Mouse (Mus musculus) ES-Bruce4 (cell line): ENCODE measurements around the gene Cobl. TPM values are rescaled to one million over a fixed set of nuclear protein-coding genes. Genes with fewer than 3 reads are reported as not detected.

Experiments
- H3K27ac ChIP-seq: 2 replicates; pipeline ENCODE4 v1.5.1; 2012; ENCODE audit warnings: low read length, inconsistent platforms; ENCODE audit not compliant: insufficient read depth
- H3K27me3 ChIP-seq: 2 replicates; pipeline ENCODE4 v1.6.1; 2012; ENCODE audit warnings: mild to moderate bottlenecking, low read length, inconsistent platforms; ENCODE audit not compliant: control insufficient read depth, poor library complexity, insufficient read depth, severe bottlenecking
- H3K36me3 ChIP-seq: 2 replicates; pipeline ENCODE4 v1.6.1; 2012; ENCODE audit warnings: inconsistent platforms, mild to moderate bottlenecking, low read length, moderate library complexity; ENCODE audit not compliant: control insufficient read depth, poor library complexity, insufficient read depth, severe bottlenecking
- H3K4me1 ChIP-seq: one replicate; pipeline ENCODE4 v1.8.1; 2011; ENCODE audit warnings: low read length; ENCODE audit not compliant: control insufficient read depth, insufficient read depth
- H3K4me3 ChIP-seq: 2 replicates; pipeline ENCODE4 v1.5.1; 2011; ENCODE audit warnings: low read depth, mild to moderate bottlenecking, low read length
- H3K9ac ChIP-seq: 2 replicates; pipeline ENCODE4 v1.6.1; 2012; ENCODE audit warnings: low read depth, mild to moderate bottlenecking, inconsistent platforms; ENCODE audit not compliant: poor library complexity, severe bottlenecking
- H3K9me3 ChIP-seq: replicated peaks from 2 replicates; pipeline ENCODE4 v1.6.1; 2012; ENCODE audit warnings: mild to moderate bottlenecking, low read length, inconsistent platforms; ENCODE audit not compliant: control insufficient read depth, poor library complexity, insufficient read depth, severe bottlenecking
- CTCF ChIP-seq: IDR thresholded peaks from one replicate; pipeline ENCODE4 v1.8.1; 2011; ENCODE audit warnings: low read depth, low read length
- EP300 ChIP-seq: IDR thresholded peaks from 2 replicates; pipeline ENCODE4 v1.6.1; 2011; ENCODE audit warnings: low read depth, low read length; ENCODE audit not compliant: insufficient read depth
- POLR2A ChIP-seq: IDR thresholded peaks from one replicate; pipeline ENCODE4 v1.8.1; 2011; ENCODE audit warnings: low read length; ENCODE audit not compliant: insufficient read depth
- polyA plus RNA-seq: library from polyadenylated mRNA; stranded (reverse); fragments of >200 nt; gene quantifications from 2 replicates; pipeline ENCODE4 v1.2.4, GENCODE M21; 2011; ENCODE audit warnings: low read depth; ENCODE audit not compliant: missing spikeins, insufficient read depth, insufficient read length

The Cobl gene
- 23.2 and 25.3 TPM in 2 replicates for polyA plus RNA-seq

- peak within 1 kb of the TSS; percentile 86 for H3K4me3 ChIP-seq
- H3K9ac ChIP-seq, result peak within 1 kb of the TSS; percentile 91
- H3K27ac ChIP-seq, result peak within 1 kb of the TSS; percentile 66
- no peaks in the 10 kb centered on the region for H3K36me3 ChIP-seq
- no peak for TF ChIP-seq EP300
- TF ChIP-seq CTCF, result no peak
- TF ChIP-seq POLR2A, result no peak
- peaks cover 8% of the 10 kb centered on the region for H3K4me1 ChIP-seq
- H3K9me3 ChIP-seq, result no peaks in the 10 kb centered on the region
- H3K27me3 ChIP-seq, result no peaks in the 10 kb centered on the region
Measured at GRCm38 (mm10) chr11:12464181-12465162, at the start of gene Cobl. Gene Cobl (minus strand): TSS chr11:12464960.

- Histone ChIP-seq H3K4me1 (no peaks in the 10 kb centered on the region), H3K4me3 (no peak overlapping the region), H3K27ac (no peak overlapping the region), H3K9me3 (peaks cover 12% of the 10 kb centered on the region), H3K36me3 (no peaks in the 10 kb centered on the region), H3K27me3 (no peaks in the 10 kb centered on the region), H3K9ac (no peak overlapping the region)
- no peak for TF ChIP-seq POLR2A
- no peak for TF ChIP-seq EP300
- TF ChIP-seq CTCF, result no peak
Measured at GRCm38 (mm10) chr11:12513796-12514195, 49.0 kb upstream of the Cobl start.

GRCm38 (mm10) chr11:12506371-12506890 lies 41.7 kb upstream of the Cobl start:
- Histone ChIP-seq H3K9ac (no peak overlapping the region), H3K9me3 (peaks cover 6% of the 10 kb centered on the region; the same call in 1 of the 2 replicates), H3K27ac (no peak overlapping the region), H3K4me1 (no peaks in the 10 kb centered on the region), H3K27me3 (no peaks in the 10 kb centered on the region), H3K4me3 (no peak overlapping the region), H3K36me3 (no peaks in the 10 kb centered on the region)
- TF ChIP-seq POLR2A (no peak), CTCF (no peak), EP300 (no peak)

GRCm38 (mm10) chr11:12503756-12504155 lies 39.0 kb upstream of the Cobl start:
- Histone ChIP-seq H3K27ac (no peak overlapping the region), H3K9me3 (0 out of 2 replicates have a peak, but pooled peaks cover 3% of the 10 kb centered on the region), H3K9ac (no peak overlapping the region), H3K4me1 (no peaks in the 10 kb centered on the region), H3K27me3 (no peaks in the 10 kb centered on the region), H3K4me3 (no peak overlapping the region), H3K36me3 (no peaks in the 10 kb centered on the region)
- TF ChIP-seq EP300 (no peak), POLR2A (no peak), CTCF (no peak)

- Histone ChIP-seq H3K27me3 (no peaks in the 10 kb centered on the region), H3K27ac (no peak overlapping the region), H3K4me1 (no peaks in the 10 kb centered on the region), H3K9me3 (0 out of 2 replicates have a peak, but pooled peaks cover 3% of the 10 kb centered on the region), H3K36me3 (no peaks in the 10 kb centered on the region), H3K9ac (no peak overlapping the region), H3K4me3 (no peak overlapping the region)
- TF ChIP-seq EP300, result no peak
- no peak for TF ChIP-seq POLR2A
- TF ChIP-seq CTCF, result no peak
Measured at GRCm38 (mm10) chr11:12501721-12502120, 37.0 kb upstream of the Cobl start.

GRCm38 (mm10) chr11:12493791-12494190 lies 29.0 kb upstream of the Cobl start:
- no peaks in the 10 kb centered on the region for H3K4me1 ChIP-seq
- no peak overlapping the region for H3K4me3 ChIP-seq
- no peak overlapping the region for H3K27ac ChIP-seq
- H3K9ac ChIP-seq, result no peak overlapping the region
- no peaks in the 10 kb centered on the region for H3K9me3 ChIP-seq
- TF ChIP-seq POLR2A (no peak), EP300 (no peak), CTCF (no peak)
- H3K27me3 ChIP-seq, result no peaks in the 10 kb centered on the region
- no peaks in the 10 kb centered on the region for H3K36me3 ChIP-seq
